Mouse (Mus musculus) intestine, postnatal 0 days (tissue): ENCODE data around the gene Ints1. TPM values are rescaled to one million over a fixed set of nuclear protein-coding genes. Genes with fewer than 3 reads are reported as not detected.
"Not testable (repeated sequence)": the region's sequence is repeated elsewhere in the genome, so short reads cannot be mapped to it uniquely, and the experiment has no call there.

Experiments used
- ATAC-seq: fragments of 200-750 bp; cut with Nextera tagmentation; 2 replicates; pipeline ENCODE4 v1.8.0; 2017; ENCODE audit warnings: mild to moderate bottlenecking, moderate TSS enrichment, moderate library complexity
- H3K27ac ChIP-seq: fragments of 300-500 bp; sonication (generic); 2 replicates; pipeline ENCODE4 v1.5.1; 2014; ENCODE audit warnings: mild to moderate bottlenecking, low read depth, low read length, moderate library complexity
- H3K27me3 ChIP-seq: fragments of 300-500 bp; sonication (generic); replicated peaks from 2 replicates; pipeline ENCODE4 v1.6.1; 2014; ENCODE audit warnings: low read length, mixed read lengths; ENCODE audit not compliant: control insufficient read depth, insufficient read depth
- H3K36me3 ChIP-seq: fragments of 300-500 bp; sonication (generic); 2 replicates; pipeline ENCODE4 v1.6.1; 2014; ENCODE audit warnings: mild to moderate bottlenecking, moderate library complexity; ENCODE audit not compliant: control insufficient read depth, insufficient read depth
- H3K4me1 ChIP-seq: fragments of 300-500 bp; sonication (generic); replicated peaks from 2 replicates; pipeline ENCODE4 v1.6.1; 2014; ENCODE audit warnings: antibody characterized with exemption, low read length, mixed read lengths; ENCODE audit not compliant: control insufficient read depth, insufficient read depth
- H3K4me2 ChIP-seq: fragments of 300-500 bp; sonication (generic); replicated peaks from 2 replicates; pipeline ENCODE4 v1.6.1; 2014; ENCODE audit warnings: low read depth, mild to moderate bottlenecking, moderate library complexity
- H3K4me3 ChIP-seq: fragments of 300-500 bp; sonication (generic); 2 replicates; pipeline ENCODE4 v1.5.1; 2014; ENCODE audit warnings: low read depth, low read length
- H3K9ac ChIP-seq: fragments of 300-500 bp; sonication (generic); 2 replicates; pipeline ENCODE4 v1.6.1; 2014; ENCODE audit warnings: mild to moderate bottlenecking, low read depth, low read length
- H3K9me3 ChIP-seq: fragments of 300-500 bp; sonication (generic); 2 replicates; pipeline ENCODE4 v1.6.1; 2016; ENCODE audit warnings: mixed run types; ENCODE audit not compliant: control insufficient read depth
- CTCF ChIP-seq: sonication (generic); IDR thresholded peaks from 2 replicates; pipeline ENCODE4 v1.5.1; 2016; ENCODE audit warnings: low read depth, mild to moderate bottlenecking, control low read depth, antibody characterized with exemption, moderate library complexity
- WGBS: fragments of 180-500 bp; shearing (Covaris S2); extraction: QIAGEN DNeasy Blood & Tissue Kit; methylation state at CpG from one replicate; pipeline ENCODE4 v1.1.7; 2014; 5-methylcytosine and 5-hydroxymethylcytosine counted together
- polyA plus RNA-seq: library from polyadenylated mRNA; unstranded; fragments of >200 nt; fragmentation: Nextera tagmentation; extraction: Ambion mirVana; gene quantifications from 2 replicates; pipeline ENCODE4 v1.2.1, GENCODE M21; 2015

Ints1 gene
- polyA plus RNA-seq, 1 experiment from 2014 or later = 9.9 TPM

DNA sequence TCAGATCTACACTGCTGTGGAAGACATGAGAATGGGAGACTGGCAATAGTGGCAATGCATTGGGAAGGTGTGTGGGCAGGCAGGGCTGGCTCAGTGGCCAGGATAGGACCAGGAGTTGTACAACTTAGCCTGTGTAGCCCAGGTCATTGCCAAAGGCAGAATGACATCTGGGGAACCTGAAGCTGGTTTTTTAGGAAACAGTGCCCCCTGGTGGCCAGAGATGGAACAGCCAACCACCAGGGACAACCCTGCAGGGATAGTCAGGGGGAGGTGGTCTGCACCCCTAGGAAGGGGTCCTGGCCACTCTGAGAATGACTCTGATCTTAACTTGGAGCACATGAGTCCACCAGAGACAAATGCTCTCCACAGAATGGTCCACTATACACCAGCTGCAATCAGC lies 24.9 kb downstream of the Ints1 start:
- Histone ChIP-seq H3K9me3 (no peaks in the 10 kb centered on the region), H3K4me3 (no peak overlapping the region), H3K36me3 (peaks cover 44% of the 10 kb centered on the region; the same call in 1 of the 2 replicates), H3K27ac (no peak overlapping the region), H3K9ac (no peak overlapping the region), H3K4me1 (no peaks in the 10 kb centered on the region), H3K4me2 (no peak overlapping the region), H3K27me3 (no peaks in the 10 kb centered on the region)
- TF ChIP-seq CTCF = peak; percentile 96
- ATAC-seq = no peak

DNA sequence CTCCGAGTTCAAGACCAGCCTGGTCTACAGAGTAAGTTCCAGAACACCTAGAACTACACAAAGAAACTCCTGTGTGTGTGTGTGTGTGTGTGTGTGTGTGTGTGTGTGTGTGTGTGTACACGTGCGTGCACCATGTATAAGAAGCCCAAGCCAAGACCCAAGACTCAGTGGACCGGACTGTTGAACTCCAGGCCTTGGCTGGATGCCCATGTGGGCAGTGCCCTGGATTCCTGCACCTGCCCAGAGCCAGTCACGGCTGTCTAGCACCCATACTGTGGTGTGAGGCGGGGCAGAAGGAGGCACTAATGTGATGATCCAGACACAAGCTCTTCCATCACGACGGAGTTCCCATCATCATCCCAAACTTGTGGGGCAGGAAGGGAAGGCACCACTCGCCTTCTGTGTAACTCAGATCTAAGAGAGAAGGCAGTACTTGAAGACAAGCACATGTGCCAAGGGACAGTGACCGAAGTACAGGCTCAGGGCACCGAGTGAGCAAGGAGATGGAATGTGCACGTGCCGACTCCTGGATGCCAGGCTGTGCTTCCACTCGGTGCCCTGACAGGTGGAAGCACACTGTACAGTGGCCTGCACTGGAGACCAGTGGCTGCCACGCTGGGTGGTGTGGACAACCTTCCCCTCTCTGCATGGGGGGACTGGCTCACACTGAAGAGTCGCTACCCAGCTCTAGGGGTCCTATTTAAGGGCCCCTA lies 25.9 kb downstream of the Ints1 start:
- Histone ChIP-seq H3K4me1 (no peaks in the 10 kb centered on the region), H3K27ac (no peak overlapping the region), H3K4me3 (no peak overlapping the region), H3K36me3 (peaks cover 36% of the 10 kb centered on the region; the same call in 1 of the 2 replicates), H3K9me3 (no peaks in the 10 kb centered on the region), H3K27me3 (no peaks in the 10 kb centered on the region), H3K9ac (no peak overlapping the region), H3K4me2 (no peak overlapping the region)
- ATAC-seq = no peak
- 79% methylated on average over 16 of the region's 16 CpGs for WGBS
- no peak for TF ChIP-seq CTCF

DNA sequence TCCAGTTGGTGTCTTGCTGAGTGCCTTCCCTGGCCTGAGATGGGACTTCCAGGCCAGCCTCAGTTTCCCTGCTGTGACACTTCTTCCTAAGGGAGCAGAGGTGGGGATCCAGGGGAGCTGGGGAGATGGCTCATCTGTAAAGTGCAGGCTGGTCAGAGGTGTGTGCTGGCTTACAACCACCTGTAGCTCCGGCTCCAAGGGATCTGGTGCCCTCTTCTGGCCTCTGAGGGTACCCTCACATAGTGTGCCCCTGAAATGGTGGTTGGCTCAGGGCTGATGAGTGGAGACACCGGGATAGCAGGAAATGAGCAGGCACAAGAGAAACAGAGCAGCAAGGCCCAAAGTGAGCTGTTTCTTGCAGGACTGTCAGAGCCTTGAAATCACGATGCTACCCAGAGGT lies 29.7 kb downstream of the Ints1 start:
- no peaks in the 10 kb centered on the region for H3K4me1 ChIP-seq
- no peaks in the 10 kb centered on the region for H3K27me3 ChIP-seq
- H3K4me2 ChIP-seq = no peak overlapping the region
- no peak overlapping the region for H3K9ac ChIP-seq
- WGBS = 3% methylated on average over 3 of the region's 3 CpGs
- peaks cover 5% of the 10 kb centered on the region; the same call in 1 of the 2 replicates for H3K36me3 ChIP-seq
- no peak overlapping the region for H3K4me3 ChIP-seq
- no peaks in the 10 kb centered on the region for H3K9me3 ChIP-seq
- peak; percentile 97 for TF ChIP-seq CTCF
- ATAC-seq = peak; percentile 79
- H3K27ac ChIP-seq = no peak overlapping the region

DNA sequence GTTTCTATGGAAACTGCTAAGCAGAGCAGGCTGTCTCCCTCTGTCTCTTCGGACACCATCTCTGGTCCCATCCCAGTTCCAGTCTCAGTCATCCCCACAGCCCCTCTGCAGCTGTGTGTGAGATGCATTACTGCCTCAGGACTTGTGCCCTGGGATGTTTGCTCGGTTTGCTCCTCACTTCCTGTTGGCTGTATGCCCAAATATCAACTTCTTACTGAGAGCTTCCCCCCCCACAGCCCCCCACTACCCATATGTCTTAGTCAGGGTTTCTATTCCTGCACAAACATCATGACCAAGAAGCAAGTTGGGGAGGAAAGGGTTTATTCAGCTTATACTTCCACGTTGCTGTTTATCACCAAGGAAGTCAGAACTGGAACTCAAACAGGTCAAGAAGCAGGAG lies 32.8 kb downstream of the Ints1 start:
- H3K36me3 ChIP-seq, H3K27ac ChIP-seq, H3K4me2 ChIP-seq, H3K4me1 ChIP-seq, ATAC-seq, H3K27me3 ChIP-seq, H3K9ac ChIP-seq, H3K4me3 ChIP-seq, H3K9me3 ChIP-seq: not testable (repeated sequence)
- WGBS = 17% methylated on average over 3 of the region's 3 CpGs

DNA sequence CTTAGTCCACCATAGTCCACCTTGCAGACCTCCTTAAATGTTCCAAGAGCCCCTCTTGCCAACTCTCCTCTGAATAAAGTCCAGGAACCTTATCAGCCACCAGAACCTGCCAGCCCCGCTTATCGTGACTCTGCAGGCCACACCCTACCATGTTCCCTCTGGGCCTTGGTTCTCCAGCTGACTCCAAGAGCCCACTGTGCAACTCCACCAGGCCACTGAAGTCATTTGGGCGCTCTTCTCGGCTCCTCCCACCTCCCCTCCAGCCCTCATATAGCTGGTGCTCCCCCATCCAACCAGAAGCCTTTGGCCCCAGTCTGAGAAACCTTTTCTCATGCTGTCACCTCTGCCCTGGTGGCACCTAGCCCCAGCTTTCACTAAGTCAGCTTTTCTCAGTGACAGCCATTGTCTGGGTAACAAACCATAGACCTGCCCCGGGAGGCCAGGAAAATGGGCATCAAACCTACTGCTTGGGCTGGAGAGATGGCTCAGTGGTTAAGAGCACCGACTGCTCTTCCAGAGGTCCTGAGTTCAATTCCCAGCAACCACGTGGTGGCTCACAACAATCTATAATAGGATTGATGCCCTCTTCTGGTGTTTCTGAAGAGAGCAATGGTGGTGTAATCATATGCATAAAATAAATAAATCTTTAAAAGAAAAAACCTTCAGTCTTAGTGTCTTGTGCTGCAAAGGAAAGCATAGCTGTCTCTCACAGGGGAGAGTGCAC lies 36.7 kb downstream of the Ints1 start:
- Histone ChIP-seq H3K36me3 (no peaks in the 10 kb centered on the region), H3K4me2 (peak overlapping the region; percentile 35), H3K4me3 (no peak overlapping the region), H3K27ac (peak overlapping the region; percentile 98), H3K4me1 (peaks cover 17% of the 10 kb centered on the region), H3K9me3 (no peaks in the 10 kb centered on the region), H3K27me3 (no peaks in the 10 kb centered on the region), H3K9ac (no peak overlapping the region)
- WGBS = 41% methylated on average over 7 of the region's 7 CpGs
- ATAC-seq = peak; percentile 68
- TF ChIP-seq CTCF = peak; percentile 5; the same call in 1 of the 2 replicates

DNA sequence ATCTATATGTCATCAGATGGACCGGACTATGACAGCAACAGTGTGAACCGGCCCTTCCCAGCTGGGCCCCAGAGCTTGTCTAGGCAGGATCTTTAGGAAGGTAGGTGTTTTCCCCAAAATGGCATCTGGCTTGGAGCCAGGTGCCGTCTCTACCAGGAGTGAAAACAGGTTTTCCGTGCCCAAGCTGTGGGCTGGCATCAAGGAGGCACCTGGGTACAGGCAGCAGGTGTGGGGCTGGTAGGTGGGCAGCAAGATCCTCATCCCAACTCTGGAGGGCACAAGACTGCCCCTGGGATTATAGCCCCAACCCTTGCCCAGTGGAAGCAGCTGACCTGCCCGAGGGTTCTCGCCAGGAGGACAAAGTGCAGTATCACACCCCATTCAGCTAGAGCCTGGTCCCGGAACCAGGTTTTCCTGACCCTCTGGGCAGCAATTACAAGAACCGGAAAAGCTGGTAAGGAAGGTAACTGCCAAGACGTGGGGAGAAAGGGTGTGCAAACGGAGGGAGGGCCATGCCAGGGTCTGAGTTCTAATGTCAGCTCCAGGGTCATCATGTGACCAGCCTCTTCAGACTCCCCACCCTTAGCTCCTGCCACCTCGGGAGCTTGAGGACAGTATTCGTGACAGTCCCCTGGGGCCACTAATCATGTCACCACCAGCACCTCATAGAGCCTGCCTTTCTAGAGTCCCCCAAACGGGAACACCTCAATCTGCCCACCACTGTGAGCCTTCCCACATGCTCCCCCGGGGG lies 37.5 kb downstream of the Ints1 start:
- no peak for TF ChIP-seq CTCF
- no peak overlapping the region for H3K9ac ChIP-seq
- peaks cover 21% of the 10 kb centered on the region for H3K4me1 ChIP-seq
- peak overlapping the region; percentile 35 for H3K4me2 ChIP-seq
- H3K27me3 ChIP-seq = no peaks in the 10 kb centered on the region
- WGBS = 48% methylated on average over 14 of the region's 14 CpGs
- H3K4me3 ChIP-seq = no peak overlapping the region
- H3K27ac ChIP-seq = peak overlapping the region; percentile 98
- no peaks in the 10 kb centered on the region for H3K9me3 ChIP-seq
- no peaks in the 10 kb centered on the region for H3K36me3 ChIP-seq
- ATAC-seq = peak; percentile 78
